Mouse (Mus musculus) right cerebral cortex, postnatal 14 days (tissue): Measurements from ENCODE around the gene Dock2.
A peak's percentile ranks its signal among the peaks of the same experiment; 100 is the strongest.
"Not testable (repeated sequence)": the region's sequence is repeated elsewhere in the genome, so short reads cannot be mapped to it uniquely, and the experiment has no call there.

Source experiments
- DNase-seq: peaks from one replicate; pipeline ENCODE4 v3.0.0; 2022

The Dock2 gene

GRCm38 (mm10) chr11:34783587-34784043 is at the start of gene Dock2:
Gene Dock2, minus strand, starts transcription at chr11:34783892.
- DNase-seq = no peak

- DNase-seq = no peak
These were observed 49.0 kb upstream of the Dock2 start for GRCm38 (mm10) chr11:34832678-34833077.

- no peak for DNase-seq
These were observed 44.1 kb upstream of the Dock2 start for GRCm38 (mm10) chr11:34827803-34828202.

GRCm38 (mm10) chr11:34826940-34827339 is 43.2 kb upstream of the Dock2 start:
- DNase-seq = no peak

GRCm38 (mm10) chr11:34824791-34825190 is 41.1 kb upstream of the Dock2 start:
- DNase-seq = no peak

DNA sequence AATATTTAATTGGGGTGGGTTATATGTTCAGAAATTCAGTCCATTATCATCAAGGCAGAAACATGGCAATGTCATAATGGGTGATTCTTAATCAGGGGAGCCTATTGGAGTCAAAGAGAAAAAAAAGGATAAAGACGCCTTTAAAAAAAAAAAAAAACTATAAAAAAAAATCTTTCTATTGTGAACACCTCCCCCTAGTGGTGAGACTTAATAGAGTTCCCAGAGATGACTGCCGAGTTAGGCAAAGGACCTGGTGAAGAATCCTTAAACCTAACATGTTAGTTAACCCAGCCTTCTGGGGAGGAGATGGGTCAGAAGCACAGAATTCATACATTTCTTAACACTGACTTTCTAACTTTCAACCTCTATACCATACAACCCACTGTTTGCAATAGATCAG is 31.1 kb upstream of the Dock2 start:
- DNase-seq = no peak

GRCm38 (mm10) chr11:34814319-34814718 is 30.6 kb upstream of the Dock2 start:
- DNase-seq = no peak

DNA sequence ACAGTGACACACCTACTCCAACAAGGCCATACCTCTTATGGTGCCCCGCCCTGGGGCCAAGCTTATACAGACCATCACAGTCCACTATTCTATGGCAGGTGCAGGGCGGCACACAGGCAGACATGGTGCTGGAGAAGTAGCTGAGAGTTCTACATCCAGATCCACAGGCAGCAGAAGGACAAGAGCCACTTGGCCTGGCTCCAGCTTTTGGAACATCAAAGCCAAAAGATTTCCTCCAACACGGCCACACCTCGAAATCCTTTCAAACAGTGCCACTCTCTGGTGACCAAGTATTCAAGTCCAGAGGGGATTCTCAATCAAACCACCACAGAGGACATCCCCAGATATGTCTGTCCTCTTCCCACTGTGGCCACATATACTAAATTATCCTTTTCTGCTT is 21.3 kb upstream of the Dock2 start:
- not testable (repeated sequence) for DNase-seq

GRCm38 (mm10) chr11:34798066-34798465 is 14.4 kb upstream of the Dock2 start:
- DNase-seq = not testable (repeated sequence)

DNA sequence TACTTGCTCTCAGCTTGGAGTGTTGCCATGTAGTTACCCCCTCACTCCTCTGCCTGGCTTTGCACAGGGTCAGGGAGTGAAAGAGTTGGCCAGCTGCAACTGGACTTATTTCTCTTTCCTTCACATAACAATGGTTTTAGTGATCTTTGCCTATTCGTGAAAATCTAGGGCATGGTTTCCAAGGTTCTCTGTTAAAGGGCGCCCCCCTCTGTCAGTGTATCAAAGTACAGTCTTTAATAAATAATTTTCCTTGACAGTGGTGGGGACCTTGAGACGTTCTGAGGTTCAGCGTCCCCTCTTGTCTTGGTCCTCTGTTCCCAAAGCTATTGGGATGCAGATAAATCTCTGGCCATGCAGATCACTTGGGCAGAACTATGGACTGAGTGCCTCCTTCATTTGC is 12.4 kb upstream of the Dock2 start:
- no peak for DNase-seq

GRCm38 (mm10) chr11:34791872-34792271 is 8.2 kb upstream of the Dock2 start:
- no peak for DNase-seq

DNA sequence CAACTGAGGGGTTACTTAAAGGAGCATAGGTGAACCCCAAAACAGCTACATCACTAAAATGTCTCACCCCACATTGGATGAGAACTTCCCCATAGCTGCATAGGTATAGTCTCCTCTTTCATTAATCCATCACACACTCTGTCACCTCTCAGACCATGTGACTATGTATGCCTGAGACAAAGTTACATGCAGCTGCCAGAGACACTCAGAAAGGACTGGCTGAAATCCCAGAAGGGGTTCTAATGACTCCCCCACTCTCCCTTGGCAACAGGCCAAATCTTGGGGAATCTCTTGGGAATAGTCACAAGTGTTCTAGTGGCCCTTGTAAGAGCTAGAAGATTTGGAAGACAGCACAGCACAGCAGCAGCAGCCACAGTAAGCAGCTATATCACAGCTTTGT is 1.2 kb upstream of the Dock2 start:
- DNase-seq = no peak

- DNase-seq = no peak
These were observed 919 bp downstream of the Dock2 start for GRCm38 (mm10) chr11:34782516-34783430.

- DNase-seq = no peak
These were observed 2.9 kb downstream of the Dock2 start for GRCm38 (mm10) chr11:34780786-34781185.

- no peak for DNase-seq
These were observed 3.7 kb downstream of the Dock2 start for GRCm38 (mm10) chr11:34779966-34780365.

DNA sequence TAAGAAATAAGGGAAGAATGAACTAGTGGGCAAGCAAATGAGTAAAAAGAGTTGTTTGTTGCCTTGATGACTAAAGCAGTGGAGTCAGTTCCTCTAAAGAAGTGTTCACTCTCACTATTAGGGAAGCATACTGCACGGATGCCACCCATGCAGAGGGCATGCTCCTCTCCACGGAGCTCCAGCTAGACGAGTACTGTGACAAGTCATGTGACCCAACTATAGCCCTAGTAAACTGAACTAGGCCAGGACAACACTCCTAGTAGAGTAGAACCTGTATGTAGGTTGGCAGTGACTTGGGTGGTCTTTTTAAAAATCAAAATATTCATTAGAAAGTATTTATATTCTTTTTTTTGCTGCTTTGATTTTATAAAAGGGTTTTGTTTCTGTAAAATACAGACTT is 5.3 kb downstream of the Dock2 start:
- no peak for DNase-seq

DNA sequence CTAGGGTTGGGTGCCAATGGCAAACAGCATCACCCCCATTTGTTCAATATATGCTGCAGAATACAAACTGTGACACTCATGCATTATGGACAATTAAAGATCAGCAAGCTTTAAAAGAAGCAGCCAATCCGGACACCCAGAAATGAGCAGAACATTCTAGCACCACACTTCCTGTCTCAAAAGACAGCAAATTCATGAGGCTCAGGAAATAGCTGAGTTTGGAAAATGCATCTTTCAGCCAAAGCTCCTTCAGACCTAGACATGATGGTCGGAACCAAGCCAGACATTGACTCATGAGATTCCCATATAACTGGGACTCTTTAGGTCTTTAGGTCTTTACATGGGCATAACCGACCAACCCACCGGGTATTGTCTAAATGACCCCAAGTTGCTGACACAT is 6.2 kb downstream of the Dock2 start:
- no peak for DNase-seq

DNA sequence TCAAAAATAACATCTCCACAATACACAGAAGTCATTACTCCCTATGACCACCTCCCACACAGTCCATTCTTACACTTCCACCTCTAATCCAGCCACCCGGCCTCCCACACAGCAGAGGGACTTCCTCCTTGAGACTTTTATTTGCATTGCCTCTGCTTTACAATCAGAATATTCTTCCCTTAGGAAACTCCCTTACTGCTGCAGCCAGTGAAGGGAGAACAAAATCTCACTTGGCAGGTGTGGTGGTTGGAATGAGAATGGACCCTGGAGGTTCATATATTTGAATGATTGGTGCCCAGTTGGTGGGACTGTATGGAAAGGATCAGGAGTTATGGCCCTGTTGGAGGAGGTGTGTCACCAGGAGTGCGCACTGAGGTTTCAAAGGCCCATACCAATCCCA is 7.6 kb downstream of the Dock2 start:
- no peak for DNase-seq

DNA sequence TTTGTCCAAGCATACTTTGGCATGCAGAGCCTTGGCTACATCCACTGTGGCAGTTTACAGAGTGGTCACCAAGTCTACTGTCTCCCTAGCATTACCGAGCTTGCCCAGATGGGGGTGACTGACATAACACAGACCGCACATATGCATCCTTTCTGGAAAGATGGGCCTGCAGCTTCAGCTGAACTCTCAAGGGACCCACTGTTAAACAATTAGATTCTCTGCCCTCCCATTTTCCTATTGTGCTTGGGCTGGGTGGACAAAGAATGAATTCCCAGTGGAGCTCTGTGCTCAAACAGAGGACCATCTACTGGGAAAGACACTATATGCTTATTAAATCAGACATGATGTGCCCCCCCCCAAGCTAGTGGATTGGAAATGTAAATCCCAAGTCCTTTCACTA is 9.1 kb downstream of the Dock2 start:
- no peak for DNase-seq

GRCm38 (mm10) chr11:34773304-34773895 is 10.3 kb downstream of the Dock2 start:
- DNase-seq = no peak

DNA sequence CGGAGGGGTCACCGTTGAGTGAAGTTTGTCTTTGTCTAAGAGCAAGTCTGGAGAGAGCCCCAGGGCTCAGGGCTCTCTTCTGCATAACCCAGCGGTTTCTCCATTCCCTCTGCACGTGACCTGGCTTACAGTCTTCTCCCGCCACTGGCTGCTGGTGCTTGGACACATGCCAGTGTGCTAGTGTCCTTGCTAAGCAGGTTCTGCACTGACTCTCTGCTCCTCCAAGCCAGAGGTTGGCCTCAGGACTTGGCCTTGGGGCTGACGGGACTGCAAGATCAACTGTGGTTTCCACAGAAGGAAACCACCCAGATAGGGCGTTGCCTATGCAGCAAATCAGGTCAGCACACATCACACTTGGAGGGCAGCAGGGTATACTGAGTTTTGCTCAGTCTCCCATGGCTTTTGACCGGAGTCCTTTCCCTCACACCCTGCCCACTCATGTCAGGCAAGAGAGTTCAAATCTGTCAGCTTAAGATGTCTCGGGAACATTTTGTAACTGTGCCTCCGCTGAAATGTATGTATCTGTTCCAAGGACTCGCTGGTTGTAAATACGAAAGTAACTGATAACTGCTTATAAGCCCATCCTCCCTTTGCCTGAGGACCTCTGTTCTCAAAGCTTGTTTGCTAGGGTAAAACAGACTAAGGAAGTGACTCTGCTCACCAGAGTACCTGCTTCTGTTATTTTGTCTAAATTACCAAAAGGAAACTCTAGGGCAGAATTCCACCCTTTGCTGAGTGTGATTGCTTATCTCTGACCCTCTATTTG is 12.3 kb downstream of the Dock2 start:
- peak; percentile 35 for DNase-seq

- no peak for DNase-seq
These were observed 13.0 kb downstream of the Dock2 start for GRCm38 (mm10) chr11:34770666-34771065.

- DNase-seq = no peak
These were observed 13.7 kb downstream of the Dock2 start for GRCm38 (mm10) chr11:34769946-34770345.

DNA sequence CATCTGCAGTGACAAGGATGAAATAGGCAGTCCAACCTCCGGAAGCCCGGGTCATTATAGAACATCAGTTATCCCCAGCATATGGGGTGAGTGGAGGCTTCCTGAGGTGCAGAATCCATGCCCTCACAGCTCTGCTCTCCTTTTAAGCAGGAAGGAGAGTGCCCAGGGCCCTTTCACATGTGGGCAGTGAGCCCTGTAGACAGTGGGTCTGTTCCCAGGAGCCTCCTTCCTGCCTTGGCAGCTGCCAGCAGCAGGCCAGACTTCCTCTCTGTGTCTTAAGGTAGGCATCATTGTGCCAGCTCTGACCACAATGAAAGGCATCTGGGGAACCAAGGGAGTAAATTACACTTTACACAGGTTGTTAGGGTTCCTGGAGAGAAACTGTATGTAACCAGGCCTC is 14.3 kb downstream of the Dock2 start:
- no peak for DNase-seq
